Mouse (Mus musculus): ENCODE measurements around the gene Rab43.

GRCm38 (mm10) chr6:87799576-87799975, 12.4 kb downstream of the Rab43 start:
- no peak for TF ChIP-seq GATA1 (IDR thresholded peaks at IDR 0.05; ENCODE audit: borderline replicate concordance, low read length)
- TF ChIP-seq FLI1 (IDR thresholded peaks at IDR 0.05; ENCODE audit: low read length), result no peak

Data from megakaryocyte, embryonic 14.5 days (primary cell).